Mouse (Mus musculus) bone marrow, adult 2 months (tissue): ENCODE data around the gene Grik4.

Experiments
- CTCF ChIP-seq: fragments of 200-500 bp; IDR thresholded peaks from 2 replicates; pipeline ENCODE4 v1.5.1; 2011; ENCODE audit warnings: low read length, control low read depth; ENCODE audit not compliant: control insufficient read depth, insufficient read depth
- POLR2A ChIP-seq: fragments of 200-500 bp; IDR thresholded peaks from 2 replicates; pipeline ENCODE4 v1.6.1; 2011; ENCODE audit warnings: low read depth, mild to moderate bottlenecking, control low read depth, low read length, borderline replicate concordance; ENCODE audit not compliant: control insufficient read depth

- TF ChIP-seq CTCF: no peak
- TF ChIP-seq POLR2A: no peak
These were observed 301.5 kb downstream of the Grik4 start for GRCm38 (mm10) chr9:42642821-42643220.
